Mouse (Mus musculus) lung, embryonic 14.5 days (tissue): ENCODE measurements around the gene Pacs1. TPM values are rescaled to one million over a fixed set of nuclear protein-coding genes. Genes with fewer than 3 reads are reported as not detected.

Source experiments
- ATAC-seq: fragments of 200-750 bp; cut with Nextera tagmentation; 2 replicates; pipeline ENCODE4 v1.8.0; 2017; ENCODE audit warnings: mild to moderate bottlenecking, moderate TSS enrichment, moderate library complexity; ENCODE audit not compliant: insufficient read depth
- DNase-seq: peaks from one replicate; pipeline ENCODE4 v3.0.0-alpha.2; 2015
- H3K27ac ChIP-seq: fragments of 300-500 bp; sonication (generic); 2 replicates; pipeline ENCODE4 v1.5.1; 2014; ENCODE audit warnings: low read depth, mild to moderate bottlenecking, moderate library complexity
- H3K27me3 ChIP-seq: fragments of 300-500 bp; sonication (generic); 2 replicates; pipeline ENCODE4 v1.6.1; 2014; ENCODE audit warnings: low read length, control low read depth; ENCODE audit not compliant: insufficient read depth
- H3K36me3 ChIP-seq: fragments of 300-500 bp; sonication (generic); 2 replicates; pipeline ENCODE4 v1.6.1; 2014; ENCODE audit warnings: control low read depth; ENCODE audit not compliant: insufficient read depth
- H3K4me1 ChIP-seq: fragments of 300-500 bp; sonication (generic); 2 replicates; pipeline ENCODE4 v1.6.1; 2014; ENCODE audit warnings: antibody characterized with exemption, control low read depth; ENCODE audit not compliant: insufficient read depth
- H3K4me2 ChIP-seq: fragments of 300-500 bp; sonication (generic); 2 replicates; pipeline ENCODE4 v1.6.1; 2014; ENCODE audit warnings: mild to moderate bottlenecking
- H3K4me3 ChIP-seq: fragments of 300-500 bp; sonication (generic); 2 replicates; pipeline ENCODE4 v1.5.1; 2014; ENCODE audit warnings: low read depth, low read length
- H3K9ac ChIP-seq: fragments of 300-500 bp; sonication (generic); 2 replicates; pipeline ENCODE4 v1.6.1; 2014
- H3K9me3 ChIP-seq: fragments of 300-500 bp; sonication (generic); 2 replicates; pipeline ENCODE4 v1.6.1; 2016; ENCODE audit warnings: low read depth, low read length, control low read depth
- CTCF ChIP-seq: IDR thresholded peaks from 2 replicates; pipeline ENCODE4 v1.5.1; 2016; ENCODE audit warnings: antibody characterized with exemption, low read depth
- WGBS: fragments of 180-500 bp; shearing (Covaris S2); extraction: QIAGEN DNeasy Blood & Tissue Kit; methylation state at CpG from one replicate; pipeline ENCODE4 v1.1.7; 2014; 5-methylcytosine and 5-hydroxymethylcytosine counted together
- polyA plus RNA-seq: library from polyadenylated mRNA; unstranded; fragments of >200 nt; fragmentation: Nextera tagmentation; extraction: Ambion mirVana; gene quantifications from 2 replicates; pipeline ENCODE4 v1.2.1, GENCODE M21; 2014

Gene Pacs1
- polyA plus RNA-seq, 1 experiment from 2014 or later, result 31.8 TPM

GRCm38 (mm10) chr19:5277140-5277539, 4.2 kb upstream of the Pacs1 start:
- ATAC-seq (no peak), DNase-seq (peak; percentile 44)
- peak; percentile 38; the same call in 1 of the 2 replicates for TF ChIP-seq CTCF
- peaks cover 80% of the 10 kb centered on the region for H3K36me3 ChIP-seq
- H3K4me1 ChIP-seq, result no peaks in the 10 kb centered on the region
- no peak overlapping the region for H3K9ac ChIP-seq
- no peak overlapping the region for H3K27ac ChIP-seq
- H3K4me2 ChIP-seq, result no peak overlapping the region
- H3K27me3 ChIP-seq, result no peaks in the 10 kb centered on the region
- no peaks in the 10 kb centered on the region for H3K9me3 ChIP-seq
- 89% methylated on average over 3 of the region's 3 CpGs for WGBS
- no peak overlapping the region for H3K4me3 ChIP-seq

GRCm38 (mm10) chr19:5276531-5276930, 3.6 kb upstream of the Pacs1 start:
- Histone ChIP-seq H3K4me3 (no peak overlapping the region), H3K9ac (no peak overlapping the region), H3K9me3 (no peaks in the 10 kb centered on the region), H3K27ac (no peak overlapping the region), H3K27me3 (no peaks in the 10 kb centered on the region), H3K4me2 (no peak overlapping the region), H3K36me3 (peaks cover 74% of the 10 kb centered on the region), H3K4me1 (no peaks in the 10 kb centered on the region)
- ATAC-seq, result no peak
- no peak for DNase-seq
- 0 out of 2 replicates have a peak, but pooled peaks have one; percentile 7 for TF ChIP-seq CTCF
- 83% methylated on average over 2 of the region's 2 CpGs for WGBS

- Histone ChIP-seq H3K4me2 (no peak overlapping the region), H3K9ac (no peak overlapping the region), H3K27me3 (no peaks in the 10 kb centered on the region), H3K36me3 (peaks cover 66% of the 10 kb centered on the region), H3K4me1 (0 out of 2 replicates have a peak, but pooled peaks cover 2% of the 10 kb centered on the region), H3K9me3 (no peaks in the 10 kb centered on the region), H3K27ac (no peak overlapping the region), H3K4me3 (no peak overlapping the region)
- ATAC-seq (no peak), DNase-seq (no peak)
- WGBS, result 89% methylated on average over 5 of the region's 5 CpGs
- no peak for TF ChIP-seq CTCF
Observed at GRCm38 (mm10) chr19:5275736-5276135, 2.8 kb upstream of the Pacs1 start.

DNA sequence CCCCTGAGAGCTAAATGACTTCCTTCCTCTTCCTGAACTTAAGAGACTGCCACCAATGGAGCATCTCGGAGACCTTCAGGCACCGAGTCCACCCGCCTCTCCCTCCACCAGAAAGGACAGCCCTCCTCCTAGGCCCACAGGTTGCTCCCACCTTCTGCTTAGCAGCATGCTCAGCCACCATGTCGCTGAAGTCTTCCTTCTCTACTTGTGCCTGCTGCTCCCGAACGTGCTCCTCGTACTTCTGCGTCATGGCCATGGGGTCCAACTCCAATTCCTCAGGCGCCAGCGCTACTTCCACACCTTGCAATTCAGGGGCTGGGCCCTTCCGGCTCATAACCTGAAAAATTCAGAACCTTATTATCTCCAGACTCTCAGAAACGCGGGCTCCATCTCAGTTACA, 1.7 kb upstream of the Pacs1 start:
- Histone ChIP-seq H3K9me3 (no peaks in the 10 kb centered on the region), H3K27me3 (no peaks in the 10 kb centered on the region), H3K36me3 (peaks cover 59% of the 10 kb centered on the region), H3K4me1 (0 out of 2 replicates have a peak, but pooled peaks cover 2% of the 10 kb centered on the region), H3K4me2 (no peak overlapping the region), H3K27ac (peak overlapping the region; percentile 90; the same call in 1 of the 2 replicates), H3K9ac (no peak overlapping the region), H3K4me3 (no peak overlapping the region)
- TF ChIP-seq CTCF, result no peak
- DNase-seq (no peak), ATAC-seq (no peak)
- WGBS, result 89% methylated on average over 13 of the region's 13 CpGs

DNA sequence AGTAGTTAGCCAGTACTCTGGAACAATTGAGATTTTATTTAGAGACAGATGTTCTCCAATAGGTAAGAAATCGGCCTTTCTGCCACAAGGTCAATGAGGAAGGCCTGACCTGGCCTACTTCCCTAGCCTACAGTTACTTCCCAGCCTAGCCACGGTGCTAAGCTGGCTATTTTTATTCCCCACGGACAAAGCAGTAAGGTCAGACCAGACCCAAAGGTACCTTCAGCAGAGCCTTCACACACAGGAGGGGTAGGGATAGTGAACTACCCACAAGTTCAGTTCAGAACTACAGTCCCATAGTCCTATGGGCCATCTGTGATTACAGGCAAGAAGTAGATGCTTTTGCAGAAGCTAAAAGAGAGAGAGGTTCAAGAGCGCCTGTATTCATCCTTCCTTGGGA, 997 bp upstream of the Pacs1 start:
- H3K9me3 ChIP-seq, result no peaks in the 10 kb centered on the region
- peaks cover 52% of the 10 kb centered on the region for H3K36me3 ChIP-seq
- no peak for DNase-seq
- H3K9ac ChIP-seq, result peak overlapping the region; percentile 93
- ATAC-seq, result no peak
- H3K27ac ChIP-seq, result peak overlapping the region; percentile 90
- H3K4me3 ChIP-seq, result no peak overlapping the region
- H3K4me2 ChIP-seq, result peak overlapping the region; percentile 71
- no peak for TF ChIP-seq CTCF
- H3K27me3 ChIP-seq, result no peaks in the 10 kb centered on the region
- WGBS, result 63% methylated on average over 4 of the region's 4 CpGs
- 0 out of 2 replicates have a peak, but pooled peaks cover 2% of the 10 kb centered on the region for H3K4me1 ChIP-seq

- Histone ChIP-seq H3K9ac (peak overlapping the region; percentile 93), H3K9me3 (no peaks in the 10 kb centered on the region), H3K4me1 (0 out of 2 replicates have a peak, but pooled peaks cover 2% of the 10 kb centered on the region), H3K27me3 (no peaks in the 10 kb centered on the region), H3K4me2 (peak overlapping the region; percentile 71), H3K36me3 (peaks cover 37% of the 10 kb centered on the region), H3K27ac (peak overlapping the region; percentile 90), H3K4me3 (peak overlapping the region; percentile 92)
- DNase-seq, result peak; percentile 56
- peak; percentile 55 for ATAC-seq
- no peak for TF ChIP-seq CTCF
- WGBS, result under 1% methylated on average over 28 of the region's 30 CpGs
Observed at GRCm38 (mm10) chr19:5272326-5272795, 558 bp downstream of the Pacs1 start.

- H3K9ac ChIP-seq, result no peak overlapping the region
- H3K4me3 ChIP-seq, result peak overlapping the region; percentile 92
- H3K36me3 ChIP-seq, result peaks cover 28% of the 10 kb centered on the region
- no peaks in the 10 kb centered on the region for H3K9me3 ChIP-seq
- no peak for TF ChIP-seq CTCF
- H3K4me1 ChIP-seq, result 0 out of 2 replicates have a peak, but pooled peaks cover 2% of the 10 kb centered on the region
- 26% methylated on average over 1 of the region's 1 CpGs for WGBS
- H3K27ac ChIP-seq, result no peak overlapping the region
- no peaks in the 10 kb centered on the region for H3K27me3 ChIP-seq
- H3K4me2 ChIP-seq, result peak overlapping the region; percentile 71
- no peak for DNase-seq
- no peak for ATAC-seq
Observed at GRCm38 (mm10) chr19:5271430-5271829, 1.5 kb downstream of the Pacs1 start.
